Mouse (Mus musculus) forebrain, embryonic 11.5 days (tissue): ENCODE measurements at regions not wholly inside any gene's neighbourhood (a gene's known extent, or its start where the extent isn't known, plus 50 kb on each side); places are given as distances from the start of the nearest gene placed in this dataset.

Source experiments
- ATAC-seq: fragments of 200-750 bp; cut with Nextera tagmentation; replicated peaks from 2 replicates; pipeline ENCODE4 v1.8.0; 2017; ENCODE audit warnings: moderate TSS enrichment; ENCODE audit not compliant: low FRiP score
- DNase-seq: peaks from one replicate; pipeline ENCODE4 v3.0.0-alpha.2; 2017; ENCODE audit warnings: low spot score
- H3K27ac ChIP-seq: fragments of 300-500 bp; sonication (generic); 2 replicates; pipeline ENCODE4 v1.5.1; 2014; ENCODE audit warnings: low read depth, low read length
- H3K27me3 ChIP-seq: fragments of 300-500 bp; sonication (generic); 2 replicates; pipeline ENCODE4 v1.6.1; 2014; ENCODE audit warnings: mild to moderate bottlenecking, low read length, mixed read lengths; ENCODE audit not compliant: control insufficient read depth, insufficient read depth
- H3K36me3 ChIP-seq: fragments of 300-500 bp; sonication (generic); 2 replicates; pipeline ENCODE4 v1.6.1; 2014; ENCODE audit warnings: mild to moderate bottlenecking, low read length, moderate library complexity, mixed read lengths; ENCODE audit not compliant: control insufficient read depth, insufficient read depth
- H3K4me1 ChIP-seq: fragments of 300-500 bp; sonication (generic); replicated peaks from 2 replicates; pipeline ENCODE4 v1.6.1; 2014; ENCODE audit warnings: low read length, mixed read lengths; ENCODE audit not compliant: control insufficient read depth, insufficient read depth
- H3K4me2 ChIP-seq: fragments of 300-500 bp; sonication (generic); 2 replicates; pipeline ENCODE4 v1.6.1; 2014; ENCODE audit warnings: low read depth, mild to moderate bottlenecking, low read length, moderate library complexity, mixed read lengths; ENCODE audit not compliant: severe bottlenecking
- H3K4me3 ChIP-seq: fragments of 300-500 bp; sonication (generic); 2 replicates; pipeline ENCODE4 v1.5.1; 2014; ENCODE audit warnings: low read depth, low read length
- H3K9ac ChIP-seq: fragments of 300-500 bp; sonication (generic); 2 replicates; pipeline ENCODE4 v1.6.1; 2014; ENCODE audit warnings: low read length
- H3K9me3 ChIP-seq: fragments of 300-500 bp; sonication (generic); 2 replicates; pipeline ENCODE4 v1.6.1; 2016; ENCODE audit warnings: low read length, mixed read lengths; ENCODE audit not compliant: control insufficient read depth
- WGBS: fragments of 180-500 bp; shearing (Covaris S2); extraction: QIAGEN DNeasy Blood & Tissue Kit; methylation state at CpG from one replicate; pipeline ENCODE4 v1.1.7; 2014; 5-methylcytosine and 5-hydroxymethylcytosine counted together

DNA sequence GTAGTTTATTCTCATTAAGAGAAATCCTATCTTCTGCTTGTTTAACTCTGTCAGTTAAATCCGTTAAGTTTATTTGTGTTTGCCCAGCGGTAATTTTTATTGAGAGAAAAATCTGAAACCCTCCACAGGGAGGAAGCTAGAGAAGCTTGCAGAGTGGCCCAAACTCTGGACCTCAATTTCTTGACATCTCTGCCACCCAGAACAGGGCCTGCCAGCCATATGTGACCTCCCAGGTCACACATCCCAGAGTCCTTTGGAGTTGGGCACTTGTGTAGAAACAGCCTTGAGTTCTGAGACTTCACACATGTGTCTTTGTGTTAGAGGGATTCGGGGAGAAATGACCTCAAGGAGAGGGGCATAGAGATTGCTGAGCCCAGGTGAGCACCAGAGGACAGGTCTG is 109.0 kb upstream of the Zfp618 start:
- Histone ChIP-seq H3K27ac (no peak overlapping the region), H3K4me3 (no peak overlapping the region), H3K27me3 (no peaks in the 10 kb centered on the region), H3K9ac (no peak overlapping the region), H3K36me3 (no peaks in the 10 kb centered on the region), H3K4me2 (no peak overlapping the region), H3K9me3 (no peaks in the 10 kb centered on the region), H3K4me1 (no peaks in the 10 kb centered on the region)
- DNase-seq: no peak
- no peak for ATAC-seq
- WGBS: 72% methylated on average over 3 of the region's 3 CpGs

DNA sequence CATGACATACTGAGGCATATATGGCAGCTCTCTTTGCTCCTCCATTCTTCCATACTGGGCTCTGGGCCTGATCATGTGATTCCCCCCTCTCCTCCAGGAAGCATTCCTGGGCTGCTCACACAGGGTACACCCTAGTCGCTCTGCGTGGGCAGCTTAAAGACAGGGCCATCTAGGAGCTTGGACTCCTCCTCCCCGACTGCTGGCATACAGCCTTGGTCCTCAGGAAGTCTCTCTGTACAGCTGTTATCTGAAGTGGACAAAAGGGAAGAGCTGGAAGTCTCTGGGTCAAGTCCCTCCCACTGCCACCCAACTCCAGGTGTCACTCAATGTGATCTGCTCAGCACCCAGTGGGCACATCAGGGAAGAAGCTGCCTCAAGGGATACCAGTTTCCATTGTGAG is 102.6 kb upstream of the Zfp618 start:
- no peaks in the 10 kb centered on the region for H3K27me3 ChIP-seq
- no peaks in the 10 kb centered on the region for H3K4me1 ChIP-seq
- H3K4me2 ChIP-seq: no peak overlapping the region
- DNase-seq (no peak), ATAC-seq (no peak)
- H3K27ac ChIP-seq: no peak overlapping the region
- WGBS: 90% methylated on average over 3 of the region's 3 CpGs
- no peak overlapping the region for H3K9ac ChIP-seq
- no peak overlapping the region for H3K4me3 ChIP-seq
- H3K36me3 ChIP-seq: no peaks in the 10 kb centered on the region
- no peaks in the 10 kb centered on the region for H3K9me3 ChIP-seq

DNA sequence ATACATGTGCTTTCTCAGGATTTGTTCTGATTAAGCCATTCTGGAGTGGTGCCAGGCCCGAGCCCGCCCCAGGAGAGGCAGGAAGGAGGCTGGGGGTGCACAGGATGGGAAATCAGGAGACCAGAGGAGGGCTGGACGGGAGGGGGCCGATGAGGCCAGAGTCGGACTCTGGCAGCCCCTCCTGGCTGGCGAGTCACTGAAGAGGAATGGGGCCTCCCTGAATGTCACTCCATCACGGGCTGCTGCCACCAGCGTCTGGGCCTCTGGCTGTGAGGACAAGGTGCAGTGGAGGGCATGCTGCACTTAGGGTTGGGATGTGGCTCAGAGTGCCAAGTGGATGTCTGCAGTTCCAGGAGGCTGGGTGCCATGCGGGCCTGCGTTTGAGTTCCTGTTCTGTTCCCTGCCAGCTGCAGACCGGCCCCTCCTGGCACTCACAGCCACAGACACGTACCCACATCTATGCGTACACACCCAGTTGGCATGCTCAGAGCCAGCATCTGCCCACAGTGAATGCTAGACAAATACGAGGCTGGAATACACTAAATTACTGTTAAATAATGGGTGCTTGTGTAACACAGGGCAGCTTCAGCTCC is 94.9 kb upstream of the Zfp618 start:
- 81% methylated on average over 14 of the region's 14 CpGs for WGBS
- H3K4me1 ChIP-seq: no peaks in the 10 kb centered on the region
- no peak for DNase-seq
- no peak overlapping the region for H3K4me2 ChIP-seq
- no peak for ATAC-seq
- H3K9ac ChIP-seq: no peak overlapping the region
- no peaks in the 10 kb centered on the region for H3K36me3 ChIP-seq
- H3K9me3 ChIP-seq: no peaks in the 10 kb centered on the region
- H3K27me3 ChIP-seq: no peaks in the 10 kb centered on the region
- no peak overlapping the region for H3K4me3 ChIP-seq
- no peak overlapping the region for H3K27ac ChIP-seq

DNA sequence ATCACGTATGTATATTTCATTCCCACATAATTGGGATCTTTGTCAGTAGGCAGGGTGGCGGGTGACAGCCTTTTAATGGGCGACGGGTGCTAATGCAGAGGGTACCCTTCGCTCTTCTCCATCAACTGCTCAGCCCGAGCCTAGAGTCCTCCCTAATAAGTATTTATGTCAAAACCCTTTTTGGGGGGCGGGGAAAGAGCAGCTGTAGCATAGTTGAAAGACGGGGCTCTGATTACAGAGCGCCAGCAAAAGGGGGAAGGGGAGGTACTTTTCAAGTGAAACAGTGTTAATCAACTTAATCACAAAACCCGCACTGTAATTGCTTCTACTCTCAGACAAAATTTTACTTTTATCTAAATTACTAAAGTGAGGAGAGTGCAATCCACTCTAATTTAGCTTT is 92.8 kb upstream of the Zfp618 start:
- Histone ChIP-seq H3K36me3 (no peaks in the 10 kb centered on the region), H3K27ac (no peak overlapping the region), H3K4me2 (no peak overlapping the region), H3K9ac (no peak overlapping the region), H3K27me3 (no peaks in the 10 kb centered on the region), H3K4me3 (no peak overlapping the region), H3K4me1 (no peaks in the 10 kb centered on the region), H3K9me3 (no peaks in the 10 kb centered on the region)
- no peak for DNase-seq
- WGBS: 73% methylated on average over 10 of the region's 10 CpGs
- ATAC-seq: no peak

DNA sequence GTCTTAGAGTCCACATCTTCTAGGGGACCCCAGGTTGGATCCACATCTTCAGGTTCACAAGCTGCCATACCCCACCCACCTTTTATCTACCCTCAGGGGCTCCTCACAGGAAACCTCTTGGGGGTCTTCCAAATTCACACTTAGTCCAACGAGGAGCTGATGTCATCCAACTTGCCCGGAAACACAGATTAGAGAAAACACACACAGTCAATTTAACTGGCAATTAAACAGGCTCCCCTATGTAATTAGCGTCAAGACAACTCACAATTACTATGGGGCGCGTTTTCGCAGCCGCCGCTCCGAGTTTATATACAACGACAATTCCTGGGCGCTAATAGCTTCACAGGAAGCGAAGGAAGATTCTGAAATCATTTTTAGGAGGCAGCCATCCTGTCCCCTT is 91.4 kb upstream of the Zfp618 start:
- Histone ChIP-seq H3K9ac (no peak overlapping the region), H3K27me3 (no peaks in the 10 kb centered on the region), H3K36me3 (no peaks in the 10 kb centered on the region), H3K4me2 (no peak overlapping the region), H3K4me1 (no peaks in the 10 kb centered on the region), H3K4me3 (no peak overlapping the region), H3K9me3 (no peaks in the 10 kb centered on the region), H3K27ac (no peak overlapping the region)
- WGBS: 69% methylated on average over 12 of the region's 12 CpGs
- ATAC-seq: no peak
- no peak for DNase-seq

DNA sequence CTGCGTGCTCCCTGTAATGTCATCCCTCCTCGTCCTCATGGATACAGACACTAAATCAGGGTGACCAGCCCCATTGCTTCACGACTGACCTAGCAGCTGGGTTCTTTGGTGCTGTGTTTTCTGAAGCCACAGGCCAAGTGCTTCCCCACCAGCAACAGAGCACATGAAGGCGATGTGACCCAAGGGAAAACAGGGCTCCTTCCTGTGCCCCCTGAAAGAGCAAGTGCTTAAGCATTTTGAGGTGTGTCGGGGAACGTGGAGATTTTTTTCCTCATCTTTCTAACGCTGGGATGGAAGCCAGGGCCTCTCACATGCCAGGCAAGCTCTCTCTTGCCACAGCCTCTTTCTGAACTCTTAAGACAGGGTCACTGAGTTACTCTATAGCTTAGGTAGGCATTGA is 87.3 kb upstream of the Zfp618 start:
- no peak overlapping the region for H3K9ac ChIP-seq
- H3K4me2 ChIP-seq: no peak overlapping the region
- no peaks in the 10 kb centered on the region for H3K9me3 ChIP-seq
- no peak overlapping the region for H3K27ac ChIP-seq
- DNase-seq (no peak), ATAC-seq (no peak)
- no peaks in the 10 kb centered on the region for H3K36me3 ChIP-seq
- 87% methylated on average over 7 of the region's 7 CpGs for WGBS
- H3K27me3 ChIP-seq: no peaks in the 10 kb centered on the region
- H3K4me1 ChIP-seq: no peaks in the 10 kb centered on the region
- H3K4me3 ChIP-seq: no peak overlapping the region

DNA sequence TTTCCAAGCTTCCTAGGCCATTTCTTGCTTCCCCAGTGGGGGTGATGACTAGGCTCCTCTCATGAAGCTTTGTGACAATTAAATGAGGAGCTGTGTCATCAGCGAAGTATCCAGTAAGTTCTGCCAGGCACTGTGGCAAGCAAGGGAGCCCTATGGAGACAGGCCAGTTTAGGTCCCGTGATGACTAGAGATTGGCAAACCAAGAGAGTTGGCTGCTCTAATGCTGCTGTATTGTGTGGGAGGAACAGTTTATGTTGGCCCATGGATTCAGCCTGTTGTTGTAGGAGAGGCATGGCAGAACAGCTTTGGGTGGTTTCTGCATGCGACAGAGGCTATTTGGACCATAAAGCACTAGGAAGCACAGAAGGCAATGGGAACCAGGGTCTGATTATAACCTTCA is 86.4 kb upstream of the Zfp618 start:
- Histone ChIP-seq H3K4me1 (no peaks in the 10 kb centered on the region), H3K9me3 (no peaks in the 10 kb centered on the region), H3K27me3 (no peaks in the 10 kb centered on the region), H3K36me3 (no peaks in the 10 kb centered on the region), H3K4me2 (no peak overlapping the region), H3K27ac (no peak overlapping the region), H3K4me3 (no peak overlapping the region), H3K9ac (no peak overlapping the region)
- ATAC-seq (no peak), DNase-seq (no peak)
- 90% methylated on average over 3 of the region's 3 CpGs for WGBS

DNA sequence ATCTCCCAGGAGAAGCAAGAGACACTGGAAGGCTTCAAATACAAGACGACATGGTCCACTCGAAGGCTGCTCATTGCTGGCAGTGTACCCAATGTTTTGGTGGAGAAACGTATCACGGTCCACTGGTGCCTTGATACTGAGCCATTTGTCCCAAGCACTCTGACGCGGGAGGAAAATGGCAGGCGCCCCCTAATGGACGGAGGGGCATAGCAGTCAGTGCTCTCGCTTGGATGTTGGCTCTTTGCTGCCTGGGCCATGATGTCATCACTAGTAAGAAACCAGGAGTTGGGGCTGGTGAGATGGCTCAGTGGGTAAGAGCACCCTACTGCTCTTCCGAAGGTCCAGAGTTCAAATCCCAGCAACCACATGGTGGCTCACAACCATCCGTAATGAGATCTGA is 83.5 kb upstream of the Zfp618 start:
- no peaks in the 10 kb centered on the region for H3K27me3 ChIP-seq
- H3K9ac ChIP-seq: no peak overlapping the region
- no peak overlapping the region for H3K27ac ChIP-seq
- H3K4me3 ChIP-seq: no peak overlapping the region
- no peak for DNase-seq
- H3K9me3 ChIP-seq: no peaks in the 10 kb centered on the region
- H3K36me3 ChIP-seq: no peaks in the 10 kb centered on the region
- H3K4me2 ChIP-seq: no peak overlapping the region
- ATAC-seq: no peak
- 76% methylated on average over 10 of the region's 11 CpGs for WGBS
- H3K4me1 ChIP-seq: no peaks in the 10 kb centered on the region

DNA sequence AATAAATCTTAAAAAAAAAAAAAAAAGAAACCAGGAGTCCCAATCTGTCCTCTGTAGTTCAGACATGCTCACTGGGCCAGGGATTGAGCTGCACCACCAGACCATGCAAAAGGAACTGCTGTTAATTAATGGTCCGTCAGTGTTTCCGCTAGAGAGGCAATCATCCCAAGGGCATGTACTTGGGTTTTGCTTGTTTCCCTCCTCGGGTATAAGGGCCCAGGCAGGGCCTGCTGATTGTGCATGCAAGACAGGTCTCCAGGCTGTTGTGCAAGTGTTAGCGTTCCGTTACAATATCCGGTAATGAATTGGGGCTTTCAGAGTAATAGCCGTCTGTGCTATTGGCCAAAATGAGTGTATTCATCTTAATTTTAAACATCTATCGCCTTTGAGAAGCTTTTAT is 83.1 kb upstream of the Zfp618 start:
- DNase-seq (no peak), ATAC-seq (no peak)
- Histone ChIP-seq H3K27ac (no peak overlapping the region), H3K27me3 (no peaks in the 10 kb centered on the region), H3K9ac (no peak overlapping the region), H3K4me1 (no peaks in the 10 kb centered on the region), H3K4me2 (no peak overlapping the region), H3K4me3 (no peak overlapping the region), H3K36me3 (no peaks in the 10 kb centered on the region), H3K9me3 (no peaks in the 10 kb centered on the region)
- 82% methylated on average over 8 of the region's 8 CpGs for WGBS
